Mouse (Mus musculus) liver, postnatal 0 days (tissue): ENCODE measurements around the gene Ankrd60.

ENCODE experiments used
- CTCF ChIP-seq: sonication (generic); IDR thresholded peaks from 2 replicates; pipeline ENCODE4 v1.5.1; 2016; ENCODE audit warnings: antibody characterized with exemption, low read depth
- EP300 ChIP-seq: IDR thresholded peaks from 2 replicates; pipeline ENCODE4 v1.6.1; 2016; ENCODE audit warnings: antibody characterized with exemption, low read depth, mild to moderate bottlenecking

GRCm38 (mm10) chr2:173541748-173542147 lies 36.4 kb downstream of the Ankrd60 start:
- TF ChIP-seq CTCF (no peak), EP300 (no peak)
